Mouse (Mus musculus) splenic B cell, adult 2 months (primary cell): Measurements from ENCODE around the gene 4933434E20Rik.

Experiments
- DNase-seq: peaks from one replicate; pipeline ENCODE4 v3.0.0-alpha.2; 2011; ENCODE audit warnings: low read depth, low spot score
- H3K27me3 ChIP-seq: 2 replicates; pipeline ENCODE4 v1.6.1; 2012; ENCODE audit warnings: mild to moderate bottlenecking, low read length, moderate library complexity, mixed read lengths; ENCODE audit not compliant: control insufficient read depth, poor library complexity, insufficient read depth, severe bottlenecking
- H3K36me3 ChIP-seq: 2 replicates; pipeline ENCODE4 v1.6.1; 2012; ENCODE audit warnings: mild to moderate bottlenecking, low read length, moderate library complexity, mixed read lengths; ENCODE audit not compliant: control insufficient read depth, poor library complexity, insufficient read depth, severe bottlenecking

Gene 4933434E20Rik

GRCm38 (mm10) chr3:90090892-90091291 lies 39.5 kb downstream of the 4933434E20Rik start:
- no peak for DNase-seq
- Histone ChIP-seq H3K36me3 (peaks cover 32% of the 10 kb centered on the region), H3K27me3 (no peaks in the 10 kb centered on the region)

GRCm38 (mm10) chr3:90094453-90094852 lies 43.0 kb downstream of the 4933434E20Rik start:
- no peak for DNase-seq
- no peaks in the 10 kb centered on the region for H3K27me3 ChIP-seq
- peaks cover 23% of the 10 kb centered on the region for H3K36me3 ChIP-seq

- peaks cover 11% of the 10 kb centered on the region for H3K36me3 ChIP-seq
- DNase-seq: no peak
- no peaks in the 10 kb centered on the region for H3K27me3 ChIP-seq
Observed at GRCm38 (mm10) chr3:90097928-90098327, 46.5 kb downstream of the 4933434E20Rik start.

- Histone ChIP-seq H3K36me3 (peaks cover 6% of the 10 kb centered on the region; the same call in 1 of the 2 replicates), H3K27me3 (no peaks in the 10 kb centered on the region)
- DNase-seq: no peak
Observed at GRCm38 (mm10) chr3:90101010-90101409, 49.6 kb downstream of the 4933434E20Rik start.

GRCm38 (mm10) chr3:90101673-90102072 lies 50.2 kb downstream of the 4933434E20Rik start:
- Histone ChIP-seq H3K36me3 (peaks cover 5% of the 10 kb centered on the region; the same call in 1 of the 2 replicates), H3K27me3 (no peaks in the 10 kb centered on the region)
- no peak for DNase-seq

DNA sequence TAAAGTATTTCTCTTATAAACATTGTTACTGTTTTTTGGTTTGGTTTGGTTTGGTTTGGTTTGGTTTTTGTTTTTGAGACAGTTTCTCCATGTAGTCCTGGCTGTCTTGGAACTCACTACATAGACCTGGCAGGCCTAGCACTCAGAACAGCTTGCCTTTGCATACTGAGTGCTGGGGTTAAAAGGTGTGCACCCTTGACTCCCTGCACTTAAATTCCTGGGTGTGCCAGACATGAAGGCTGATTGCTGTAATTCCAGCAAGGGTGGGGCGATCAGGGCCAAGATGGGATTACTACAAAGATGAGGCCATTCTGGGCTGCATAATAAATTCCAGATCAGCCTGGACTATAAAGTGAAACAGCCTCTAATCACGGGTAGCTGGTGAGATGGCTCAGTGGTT lies 50.8 kb downstream of the 4933434E20Rik start:
- H3K27me3 ChIP-seq: no peaks in the 10 kb centered on the region
- no peak for DNase-seq
- H3K36me3 ChIP-seq: peaks cover 3% of the 10 kb centered on the region; the same call in 1 of the 2 replicates

DNA sequence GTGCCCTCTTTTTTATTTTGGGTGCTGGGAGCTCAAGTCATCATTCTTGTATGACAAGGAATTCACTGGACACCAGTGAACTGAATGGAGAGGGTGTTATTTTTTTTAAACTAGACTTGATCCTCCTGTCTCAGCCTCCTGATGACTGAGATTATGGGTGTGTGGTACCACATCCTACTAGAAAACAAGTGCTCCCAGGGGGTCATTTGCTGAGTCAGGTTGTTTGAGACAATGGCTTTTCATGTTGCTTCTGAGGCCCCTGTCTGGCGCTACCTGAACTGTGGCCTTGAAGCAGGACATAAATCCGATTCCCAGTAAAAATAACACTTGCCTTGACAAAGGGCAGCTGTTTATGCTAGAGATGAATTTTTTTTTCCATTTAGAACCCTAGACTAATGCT lies 51.7 kb downstream of the 4933434E20Rik start:
- DNase-seq: no peak
- H3K27me3 ChIP-seq: no peaks in the 10 kb centered on the region

GRCm38 (mm10) chr3:90103938-90104337 lies 52.5 kb downstream of the 4933434E20Rik start, which contains the start of gene Nup210l:
Gene Nup210l (plus strand): TSS chr3:90104132.
- DNase-seq: no peak
- Histone ChIP-seq H3K27me3 (no peaks in the 10 kb centered on the region), H3K36me3 (no peaks in the 10 kb centered on the region; the same call in 1 of the 2 replicates)

More for the DNA sequence above, 51.7 kb downstream of the 4933434E20Rik start:
- H3K36me3 ChIP-seq: no peaks in the 10 kb centered on the region; the same call in 1 of the 2 replicates

DNA sequence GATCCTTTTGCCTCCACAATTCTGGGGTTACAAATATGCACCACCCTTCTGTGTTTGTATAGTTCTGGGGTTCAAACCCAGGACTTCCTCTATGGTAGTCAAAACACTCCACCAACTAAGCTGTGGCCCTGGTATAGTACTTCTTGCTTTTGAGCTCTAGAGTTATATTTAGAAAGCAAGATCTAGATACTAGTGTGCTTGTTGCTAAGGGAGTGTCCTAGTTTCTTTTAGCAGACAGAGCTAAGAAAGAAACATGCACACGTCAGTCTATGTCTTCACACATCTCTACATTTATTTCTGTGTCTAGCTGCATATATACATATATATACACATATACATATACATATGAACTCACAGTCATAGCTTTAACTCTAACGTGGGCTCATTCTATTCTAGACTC lies 60.3 kb downstream of the 4933434E20Rik start:
- peak; percentile 47 for DNase-seq
- no peaks in the 10 kb centered on the region for H3K27me3 ChIP-seq

GRCm38 (mm10) chr3:90114342-90114741 lies 62.9 kb downstream of the 4933434E20Rik start:
- H3K27me3 ChIP-seq: no peaks in the 10 kb centered on the region
- peak; percentile 50 for DNase-seq
- no peaks in the 10 kb centered on the region for H3K36me3 ChIP-seq

More for the DNA sequence above, 60.3 kb downstream of the 4933434E20Rik start:
- no peaks in the 10 kb centered on the region for H3K36me3 ChIP-seq

GRCm38 (mm10) chr3:90115526-90115925 lies 64.1 kb downstream of the 4933434E20Rik start:
- H3K27me3 ChIP-seq: no peaks in the 10 kb centered on the region
- no peak for DNase-seq
- no peaks in the 10 kb centered on the region for H3K36me3 ChIP-seq
